ENCODE assay signal across 18 mouse cellular contexts in genomic region chr6:74017107-74017506, GRCm38 (mm10).
"Had no signal": no experiment of that assay in that cellular context is flagged by ENCODE, and none has a peak within 500 bp of the region (broad histone marks: within the 10 kb centered on the region; RNA-seq: fewer than 3 reads in every experiment).

No protein-coding gene starts in this region.

- H3K27me3 ChIP-seq: kidney, embryonic 15.5 days; limb, embryonic 12.5 days; limb, embryonic 15.5 days; neural tube, embryonic 12.5 days had no signal

- H3K9me3 ChIP-seq: kidney, embryonic 15.5 days; limb, embryonic 12.5 days; limb, embryonic 15.5 days; neural tube, embryonic 12.5 days had no signal

- H3K36me3 ChIP-seq: kidney, embryonic 15.5 days; limb, embryonic 12.5 days; limb, embryonic 15.5 days; neural tube, embryonic 12.5 days had no signal

- H3K9ac ChIP-seq: kidney, embryonic 15.5 days; limb, embryonic 12.5 days; limb, embryonic 15.5 days; liver, embryonic 14.5 days; liver, postnatal 0 days; lung, embryonic 14.5 days; neural tube, embryonic 12.5 days had no signal

- ATAC-seq: liver, postnatal 0 days; lung, postnatal 0 days had no signal

- H3K27ac ChIP-seq: kidney, embryonic 15.5 days; limb, embryonic 12.5 days; limb, embryonic 15.5 days; liver, embryonic 14.5 days; macrophage; neural tube, embryonic 12.5 days; stomach, postnatal 0 days had no signal

- H3K4me3 ChIP-seq: kidney, embryonic 15.5 days; limb, embryonic 12.5 days; limb, embryonic 15.5 days; neural tube, embryonic 12.5 days had no signal

- H3K4me2 ChIP-seq: kidney, embryonic 15.5 days; limb, embryonic 12.5 days; limb, embryonic 15.5 days; liver, embryonic 11.5 days; lung, embryonic 14.5 days; neural tube, embryonic 12.5 days had no signal

- DNase-seq: kidney, adult 8-10 months; kidney, postnatal 14 days; kidney, postnatal 4 days; left cerebral cortex, postnatal 4 days; liver, postnatal 0 days; lung, embryonic 14.5 days; thymus, adult 2 months; thymus, postnatal 14 days; thymus, postnatal 4 days had no signal

- H3K4me1 ChIP-seq: kidney, embryonic 15.5 days; limb, embryonic 15.5 days; neural tube, embryonic 12.5 days had no signal
